Mouse (Mus musculus) midbrain, embryonic 11.5 days (tissue): ENCODE data around the gene Syngr3. TPM values are rescaled to one million over a fixed set of nuclear protein-coding genes. Genes with fewer than 3 reads are reported as not detected.

ENCODE experiments used
- ATAC-seq: fragments of 200-750 bp; cut with Nextera tagmentation; 2 replicates; pipeline ENCODE4 v1.8.0; 2017; ENCODE audit warnings: moderate TSS enrichment, moderate library complexity; ENCODE audit not compliant: low FRiP score
- DNase-seq: peaks from one replicate; pipeline ENCODE4 v3.0.0; 2015; ENCODE audit warnings: low spot score; ENCODE audit errors: missing footprints
- H3K27ac ChIP-seq: fragments of 300-500 bp; sonication (generic); 2 replicates; pipeline ENCODE4 v1.5.1; 2014; ENCODE audit warnings: low read depth, low read length
- H3K27me3 ChIP-seq: fragments of 300-500 bp; sonication (generic); 2 replicates; pipeline ENCODE4 v1.6.1; 2014; ENCODE audit warnings: mild to moderate bottlenecking, low read length, moderate library complexity, mixed read lengths; ENCODE audit not compliant: control insufficient read depth, insufficient read depth
- H3K36me3 ChIP-seq: fragments of 300-500 bp; sonication (generic); 2 replicates; pipeline ENCODE4 v1.6.1; 2014; ENCODE audit warnings: mild to moderate bottlenecking, low read length, moderate library complexity, mixed read lengths; ENCODE audit not compliant: control insufficient read depth, insufficient read depth
- H3K4me1 ChIP-seq: fragments of 300-500 bp; sonication (generic); 2 replicates; pipeline ENCODE4 v1.6.1; 2014; ENCODE audit warnings: low read length; ENCODE audit not compliant: control insufficient read depth, insufficient read depth
- H3K4me2 ChIP-seq: fragments of 300-500 bp; sonication (generic); 2 replicates; pipeline ENCODE4 v1.6.1; 2014; ENCODE audit warnings: mild to moderate bottlenecking, moderate library complexity
- H3K4me3 ChIP-seq: fragments of 300-500 bp; sonication (generic); 2 replicates; pipeline ENCODE4 v1.5.1; 2014; ENCODE audit warnings: low read depth, low read length
- H3K9ac ChIP-seq: fragments of 300-500 bp; sonication (generic); 2 replicates; pipeline ENCODE4 v1.6.1; 2014; ENCODE audit warnings: low read length
- H3K9me3 ChIP-seq: fragments of 300-500 bp; sonication (generic); 2 replicates; pipeline ENCODE4 v1.6.1; 2016; ENCODE audit warnings: low read length; ENCODE audit not compliant: control insufficient read depth
- WGBS: fragments of 180-500 bp; shearing (Covaris S2); extraction: QIAGEN DNeasy Blood & Tissue Kit; methylation state at CpG from one replicate; pipeline ENCODE4 v1.1.7; 2014; 5-methylcytosine and 5-hydroxymethylcytosine counted together
- polyA plus RNA-seq: library from polyadenylated mRNA; unstranded; fragments of >200 nt; fragmentation: Nextera tagmentation; extraction: Ambion mirVana; gene quantifications from 2 replicates; pipeline ENCODE4 v1.2.1, GENCODE M21; 2014

The Syngr3 gene
- polyA plus RNA-seq, 1 experiment from 2014 or later, result 13.4 TPM

DNA sequence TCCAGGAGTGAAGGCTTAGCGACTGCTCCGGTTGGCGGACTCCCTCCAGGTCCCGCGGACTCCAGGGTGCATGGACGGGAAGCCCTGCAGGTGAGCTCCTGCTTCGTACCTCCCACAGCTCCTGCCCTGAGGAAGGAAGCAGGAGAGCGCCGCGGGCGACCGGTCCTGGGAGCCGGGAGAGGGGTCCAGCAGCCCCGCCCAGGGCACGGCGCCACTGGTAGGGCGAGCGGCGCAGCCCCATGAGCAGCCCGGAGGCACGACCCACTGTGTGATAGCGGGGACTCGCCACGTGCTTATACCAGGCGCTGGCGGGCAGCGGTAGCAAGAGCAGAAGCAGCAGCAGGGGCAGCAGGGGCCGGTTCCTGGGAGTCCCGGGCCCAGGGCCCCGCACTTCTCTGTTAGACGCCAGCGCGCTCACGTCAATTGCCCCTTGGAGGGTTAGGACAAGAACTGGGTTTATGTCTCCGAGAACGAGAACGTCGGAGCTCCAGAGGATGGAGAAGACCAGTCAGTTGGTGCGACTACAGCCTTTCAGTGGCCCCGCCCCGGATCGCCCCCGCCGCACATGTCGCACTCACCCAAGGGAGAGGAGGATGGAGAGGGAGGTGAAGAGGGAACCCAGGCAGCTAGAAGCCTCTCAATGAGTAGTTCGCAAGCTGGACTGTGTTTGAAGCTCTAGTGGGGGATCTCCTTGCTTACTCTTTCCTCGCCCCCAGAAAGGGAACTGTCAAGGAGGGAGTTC is 31.6 kb downstream of the Syngr3 start, which contains the start of gene Npw:
TSS of gene Npw (minus strand) at position 441 of the 742 bp plus-strand sequence.
- Histone ChIP-seq H3K36me3 (no peaks in the 10 kb centered on the region), H3K4me3 (peak within 1 kb of the TSS; percentile 30), H3K4me2 (peak within 1 kb of the TSS; percentile 55), H3K9ac (peak within 1 kb of the TSS; percentile 56), H3K27me3 (peaks cover 35% of the 10 kb centered on the region), H3K4me1 (peaks cover 5% of the 10 kb centered on the region), H3K27ac (no peak within 1 kb of the TSS), H3K9me3 (no peaks in the 10 kb centered on the region)
- peak; percentile 48; the same call in 1 of the 2 replicates for ATAC-seq
- 1% methylated on average over 47 of the region's 47 CpGs for WGBS
- peak; percentile 90 for DNase-seq

GRCm38 (mm10) chr17:24654969-24655368 is 34.8 kb downstream of the Syngr3 start:
- no peak overlapping the region for H3K27ac ChIP-seq
- peaks cover 9% of the 10 kb centered on the region for H3K4me1 ChIP-seq
- no peak overlapping the region for H3K4me3 ChIP-seq
- peaks cover 40% of the 10 kb centered on the region for H3K27me3 ChIP-seq
- DNase-seq (no peak), ATAC-seq (no peak)
- no peaks in the 10 kb centered on the region for H3K9me3 ChIP-seq
- no peak overlapping the region for H3K4me2 ChIP-seq
- H3K36me3 ChIP-seq, result no peaks in the 10 kb centered on the region
- WGBS, result 74% methylated on average over 4 of the region's 4 CpGs
- H3K9ac ChIP-seq, result no peak overlapping the region

GRCm38 (mm10) chr17:24653967-24654710 is 35.6 kb downstream of the Syngr3 start:
- Histone ChIP-seq H3K9ac (no peak overlapping the region), H3K36me3 (no peaks in the 10 kb centered on the region), H3K27ac (no peak overlapping the region), H3K4me3 (no peak overlapping the region), H3K27me3 (peaks cover 32% of the 10 kb centered on the region), H3K4me2 (peak overlapping the region; percentile 8), H3K4me1 (peaks cover 14% of the 10 kb centered on the region), H3K9me3 (no peaks in the 10 kb centered on the region)
- WGBS, result 4% methylated on average over 19 of the region's 19 CpGs
- DNase-seq (peak; percentile 97), ATAC-seq (peak; percentile 68)

- ATAC-seq, result no peak
- 76% methylated on average over 3 of the region's 3 CpGs for WGBS
- H3K4me1 ChIP-seq, result peaks cover 9% of the 10 kb centered on the region
- H3K9me3 ChIP-seq, result no peaks in the 10 kb centered on the region
- H3K9ac ChIP-seq, result no peak overlapping the region
- H3K4me2 ChIP-seq, result no peak overlapping the region
- peaks cover 12% of the 10 kb centered on the region for H3K27me3 ChIP-seq
- H3K4me3 ChIP-seq, result no peak overlapping the region
- H3K36me3 ChIP-seq, result no peaks in the 10 kb centered on the region
- no peak overlapping the region for H3K27ac ChIP-seq
- DNase-seq, result peak; percentile 62
These were observed 37.9 kb downstream of the Syngr3 start for GRCm38 (mm10) chr17:24651835-24652234.

DNA sequence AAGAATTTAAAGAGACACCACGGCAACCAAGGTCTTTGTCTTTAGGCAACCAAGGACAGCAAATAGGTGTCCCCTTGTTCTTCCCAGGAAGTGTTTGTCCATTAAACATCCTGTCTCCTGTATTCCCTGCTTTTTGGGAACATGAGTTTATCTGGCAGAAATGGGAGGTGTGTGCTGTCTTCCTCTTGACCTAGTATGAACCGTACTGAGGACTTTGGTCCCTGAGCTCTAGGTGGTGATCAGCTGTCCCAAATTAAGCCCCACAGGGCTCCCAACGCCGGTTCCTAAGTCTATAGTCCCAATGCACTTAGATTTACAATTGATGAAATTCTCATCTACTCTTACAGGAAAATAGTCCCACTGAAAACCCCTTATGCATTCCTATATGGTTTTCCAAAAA is 39.0 kb downstream of the Syngr3 start:
- Histone ChIP-seq H3K27ac (no peak overlapping the region), H3K9ac (no peak overlapping the region), H3K9me3 (no peaks in the 10 kb centered on the region), H3K4me2 (no peak overlapping the region), H3K27me3 (peaks cover 10% of the 10 kb centered on the region; the same call in 1 of the 2 replicates), H3K36me3 (no peaks in the 10 kb centered on the region), H3K4me3 (no peak overlapping the region), H3K4me1 (peaks cover 9% of the 10 kb centered on the region)
- ATAC-seq, result no peak
- WGBS, result 73% methylated on average over 4 of the region's 4 CpGs
- DNase-seq, result peak; percentile 83

- ATAC-seq, result peak; percentile 51
- peaks cover 9% of the 10 kb centered on the region for H3K4me1 ChIP-seq
- H3K9ac ChIP-seq, result peak within 1 kb of the TSS; percentile 70
- no peak within 1 kb of the TSS for H3K27ac ChIP-seq
- peak within 1 kb of the TSS; percentile 98 for H3K4me2 ChIP-seq
- no peaks in the 10 kb centered on the region for H3K9me3 ChIP-seq
- 1% methylated on average over 38 of the region's 41 CpGs for WGBS
- peak; percentile 93 for DNase-seq
- H3K27me3 ChIP-seq, result peaks cover 10% of the 10 kb centered on the region; the same call in 1 of the 2 replicates
- peak within 1 kb of the TSS; percentile 47 for H3K4me3 ChIP-seq
- no peaks in the 10 kb centered on the region for H3K36me3 ChIP-seq
These were observed 39.6 kb downstream of the Syngr3 start, which contains the start of gene Slc9a3r2 for GRCm38 (mm10) chr17:24650070-24650616. TSS of gene Slc9a3r2 (minus strand) at chr17:24650327.

GRCm38 (mm10) chr17:24649581-24650069 is 40.1 kb downstream of the Syngr3 start:
- Histone ChIP-seq H3K36me3 (no peaks in the 10 kb centered on the region), H3K4me3 (peak overlapping the region; percentile 47), H3K9ac (peak overlapping the region; percentile 70), H3K27me3 (peaks cover 10% of the 10 kb centered on the region; the same call in 1 of the 2 replicates), H3K27ac (no peak overlapping the region), H3K4me2 (peak overlapping the region; percentile 98), H3K4me1 (peaks cover 9% of the 10 kb centered on the region), H3K9me3 (no peaks in the 10 kb centered on the region)
- DNase-seq, result no peak
- ATAC-seq, result peak; percentile 60
- WGBS, result 2% methylated on average over 34 of the region's 35 CpGs

- Histone ChIP-seq H3K4me2 (no peak overlapping the region), H3K27me3 (peaks cover 10% of the 10 kb centered on the region; the same call in 1 of the 2 replicates), H3K36me3 (no peaks in the 10 kb centered on the region), H3K9me3 (no peaks in the 10 kb centered on the region), H3K27ac (no peak overlapping the region), H3K4me3 (peak overlapping the region; percentile 47), H3K4me1 (peaks cover 9% of the 10 kb centered on the region), H3K9ac (no peak overlapping the region)
- ATAC-seq, result no peak
- DNase-seq, result no peak
- 73% methylated on average over 10 of the region's 10 CpGs for WGBS
These were observed 40.9 kb downstream of the Syngr3 start for GRCm38 (mm10) chr17:24648731-24649377.
